Mouse (Mus musculus): Measurements from ENCODE around the gene Ubqln1.

Gene Ubqln1

DNA sequence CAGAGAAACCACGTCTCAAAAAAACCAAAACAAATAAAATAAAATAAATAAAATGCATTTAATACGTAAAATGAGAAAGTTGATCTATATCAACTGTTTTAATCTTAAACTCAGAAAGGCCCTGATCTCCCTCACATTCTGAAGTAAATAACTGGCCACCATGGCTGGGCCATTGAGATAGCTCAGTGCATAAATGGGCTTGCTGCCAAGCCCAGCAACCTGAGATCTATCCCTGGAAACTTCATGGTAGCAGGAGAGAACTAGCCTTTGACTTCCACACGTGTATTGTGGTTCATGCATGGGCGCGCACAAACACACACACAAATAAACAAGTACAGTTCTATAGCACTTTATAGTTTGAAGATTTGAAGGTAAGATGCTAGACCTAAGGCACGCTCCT is 14.1 kb downstream of the Ubqln1 start:
- no peak for DNase-seq (ENCODE audit: low spot score in 2 of 2)

GRCm38 (mm10) chr13:58197981-58198640 is 17.3 kb downstream of the Ubqln1 start:
- no peak for DNase-seq (ENCODE audit: low spot score in 2 of 2)

DNA sequence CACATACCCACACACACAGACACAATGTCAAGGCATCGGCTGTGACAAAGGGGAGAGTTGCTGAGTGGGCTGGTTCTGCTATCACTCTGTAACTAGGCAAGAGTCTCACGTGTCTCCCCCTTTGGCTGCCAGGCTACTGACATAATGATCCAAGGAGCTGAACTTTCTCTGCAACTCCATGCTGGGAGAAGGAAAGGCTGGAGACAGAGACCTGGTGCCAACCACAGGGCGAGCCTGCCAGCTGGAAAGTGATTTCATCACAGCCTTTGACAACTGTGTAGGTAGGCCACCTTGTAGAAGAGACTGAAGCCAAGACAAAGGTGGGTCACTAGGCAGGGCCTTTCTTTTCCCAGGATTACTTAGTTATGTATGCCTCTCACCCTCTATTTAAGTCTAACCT is 18.2 kb downstream of the Ubqln1 start:
- no peak for DNase-seq (ENCODE audit: low spot score in 2 of 2)

DNA sequence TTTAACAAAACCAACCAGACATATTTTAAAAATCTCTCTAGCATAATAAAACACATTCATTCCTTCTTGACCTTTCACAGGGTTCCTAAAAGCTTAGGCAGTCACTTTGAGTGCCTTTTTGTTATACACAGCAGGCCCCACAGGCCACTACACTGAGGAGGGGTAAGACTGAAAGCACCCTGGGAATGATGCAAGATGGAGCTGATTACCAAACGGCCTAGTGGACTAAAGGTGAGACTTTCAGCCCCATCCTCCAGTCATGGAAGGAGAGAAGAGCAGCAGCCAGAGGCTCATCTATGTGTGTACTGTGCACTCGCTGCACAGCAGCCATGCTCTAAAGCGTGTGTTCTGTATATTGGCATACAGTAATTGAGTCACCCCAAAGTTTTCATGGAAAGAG is 20.5 kb downstream of the Ubqln1 start:
- no peak for DNase-seq (ENCODE audit: low spot score in 2 of 2)

DNA sequence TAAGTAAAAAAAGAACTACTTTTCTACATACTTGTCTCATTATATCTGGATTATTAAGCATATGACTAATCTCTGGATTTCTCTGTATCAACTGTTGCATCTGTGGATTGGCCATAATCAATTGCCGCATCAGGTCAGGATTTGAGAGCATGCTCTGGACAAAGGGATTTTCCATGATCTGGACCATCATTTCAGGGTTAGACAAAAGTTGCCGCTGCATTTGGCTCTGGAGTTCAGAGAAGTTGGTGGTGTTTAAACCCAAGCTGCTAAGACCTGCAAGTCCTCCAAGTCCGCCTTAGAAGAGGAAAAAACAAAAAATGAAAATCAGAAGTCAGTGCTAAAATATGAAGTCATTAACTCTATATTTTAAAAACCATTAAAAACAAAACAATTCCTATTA is 22.2 kb downstream of the Ubqln1 start:
- DNase-seq (ENCODE audit: low spot score in 2 of 2), result no peak

- DNase-seq (ENCODE audit: low spot score in 2 of 2), result no peak
Observed at GRCm38 (mm10) chr13:58192146-58192545, 23.3 kb downstream of the Ubqln1 start.

GRCm38 (mm10) chr13:58191516-58191915 is 23.9 kb downstream of the Ubqln1 start:
- DNase-seq (ENCODE audit: low spot score in 2 of 2), result no peak

- peak in 1 of 2 experiments; percentile 54 for DNase-seq (ENCODE audit: low spot score in 2 of 2)
Observed at GRCm38 (mm10) chr13:58189473-58189872, 26.0 kb downstream of the Ubqln1 start.

DNA sequence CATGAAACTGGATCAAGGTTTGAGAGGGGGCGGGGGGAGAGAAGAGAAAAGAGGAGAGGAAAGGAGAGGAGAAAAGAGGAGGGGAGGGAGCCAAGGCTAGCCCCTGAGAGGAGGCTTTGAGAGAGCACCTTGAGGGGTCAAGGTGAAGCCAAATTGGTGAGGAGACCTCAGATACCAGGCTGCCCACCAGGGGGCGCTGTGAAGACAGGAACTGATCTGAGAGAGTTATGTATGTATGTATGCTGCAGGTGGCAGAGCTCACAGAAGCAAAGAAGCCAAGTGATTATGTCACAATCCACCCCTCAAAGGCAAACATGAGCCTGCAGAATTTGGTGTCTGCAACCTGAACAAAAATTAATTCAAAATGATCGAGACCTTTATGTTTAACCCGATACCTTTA is 27.0 kb downstream of the Ubqln1 start:
- peak; percentile 82 to 85 for DNase-seq (ENCODE audit: low spot score in 2 of 2)

DNA sequence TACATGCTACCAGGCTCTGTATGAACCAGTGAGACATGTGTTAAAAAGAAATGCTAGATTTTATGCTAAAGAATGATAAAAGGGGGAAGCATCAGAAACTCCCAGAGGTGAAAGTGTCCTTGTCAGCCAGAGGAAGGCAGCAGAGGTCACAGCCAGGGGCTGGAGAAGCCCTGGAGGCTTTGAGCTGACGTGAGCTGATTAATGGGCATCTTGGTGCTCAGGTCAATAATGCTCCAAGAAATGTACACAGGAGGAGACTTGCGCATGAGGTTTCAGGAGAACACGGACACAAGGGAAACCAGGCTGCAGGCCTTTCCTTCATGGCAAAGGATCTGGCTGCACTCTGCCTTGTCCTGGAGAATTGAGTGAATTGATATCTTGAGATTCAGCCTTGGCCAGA is 27.7 kb downstream of the Ubqln1 start:
- no peak for DNase-seq (ENCODE audit: low spot score in 2 of 2)

DNA sequence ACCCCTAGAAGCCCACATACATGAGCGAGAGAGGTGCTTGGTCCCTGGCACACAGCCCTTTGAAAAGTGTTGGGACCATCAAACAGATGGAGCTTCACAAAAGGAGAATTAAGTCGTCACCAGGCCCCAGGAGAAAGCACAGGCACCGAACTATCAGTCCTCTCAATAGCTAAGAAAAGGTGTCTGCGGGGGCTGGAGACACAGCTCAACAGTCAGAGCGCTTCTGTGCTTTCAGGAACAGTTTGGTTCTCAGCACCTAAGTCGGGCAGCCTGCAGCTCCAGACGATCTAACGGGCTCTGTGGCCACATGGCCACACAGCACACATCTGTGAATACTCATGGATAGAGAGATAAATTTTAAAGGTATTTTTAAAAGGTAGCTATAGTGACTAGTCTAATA is 29.2 kb downstream of the Ubqln1 start:
- no peak for DNase-seq (ENCODE audit: low spot score in 2 of 2)

GRCm38 (mm10) chr13:58184111-58184510 is 31.3 kb downstream of the Ubqln1 start:
- no peak for DNase-seq (ENCODE audit: low spot score in 2 of 2)

- DNase-seq (ENCODE audit: low spot score in 2 of 2), result no peak
Observed at GRCm38 (mm10) chr13:58181607-58182551, 33.6 kb downstream of the Ubqln1 start.

- peak; percentile 100 for DNase-seq (ENCODE audit: low spot score in 2 of 2)
Observed at GRCm38 (mm10) chr13:58177511-58178208, 37.8 kb downstream of the Ubqln1 start.

DNA sequence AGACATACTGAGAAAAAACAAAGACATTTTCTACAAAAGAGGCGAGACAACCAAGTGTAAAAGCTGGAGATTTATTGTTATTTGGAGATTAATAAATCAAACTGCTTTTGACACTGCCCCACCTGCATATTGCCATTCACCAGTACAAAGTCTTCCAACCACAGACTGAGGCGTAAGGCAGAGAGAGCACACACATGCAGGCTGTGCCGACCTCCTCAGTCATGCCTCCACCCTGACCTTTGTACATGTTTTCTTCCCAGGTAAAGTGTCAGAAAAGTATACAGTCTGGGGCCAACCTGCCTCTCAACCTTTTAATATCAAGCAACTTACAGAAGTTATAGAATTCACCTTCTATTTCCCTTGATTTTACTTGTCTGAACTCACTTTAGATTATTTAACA is 39.3 kb downstream of the Ubqln1 start:
- DNase-seq (ENCODE audit: low spot score in 2 of 2), result no peak

DNA sequence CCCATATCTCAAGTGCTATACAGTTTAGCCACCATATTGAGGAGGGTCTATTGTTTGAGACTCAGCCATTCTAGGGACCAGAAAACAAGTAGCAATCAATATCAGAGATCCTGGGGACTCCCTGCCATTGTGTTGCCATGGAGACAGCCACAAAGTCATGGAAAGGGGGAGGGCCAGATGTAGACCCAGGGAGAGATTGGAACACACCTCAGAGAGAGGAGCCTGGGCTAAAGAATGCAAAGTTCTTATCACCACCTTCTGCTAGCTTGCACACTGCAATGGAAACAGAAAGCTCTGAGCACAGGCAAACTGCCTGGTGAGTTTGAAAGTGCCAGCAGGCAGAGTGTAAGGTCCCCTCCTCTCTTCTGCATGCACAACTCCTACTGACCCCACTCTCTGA is 47.3 kb downstream of the Ubqln1 start:
- DNase-seq (ENCODE audit: low spot score in 2 of 2), result no peak

- no peak for DNase-seq (ENCODE audit: low spot score in 2 of 2)
Observed at GRCm38 (mm10) chr13:58163343-58163742, 52.1 kb downstream of the Ubqln1 start.

GRCm38 (mm10) chr13:58160761-58161160 is 54.7 kb downstream of the Ubqln1 start:
- no peak for DNase-seq (ENCODE audit: low spot score in 2 of 2)

DNA sequence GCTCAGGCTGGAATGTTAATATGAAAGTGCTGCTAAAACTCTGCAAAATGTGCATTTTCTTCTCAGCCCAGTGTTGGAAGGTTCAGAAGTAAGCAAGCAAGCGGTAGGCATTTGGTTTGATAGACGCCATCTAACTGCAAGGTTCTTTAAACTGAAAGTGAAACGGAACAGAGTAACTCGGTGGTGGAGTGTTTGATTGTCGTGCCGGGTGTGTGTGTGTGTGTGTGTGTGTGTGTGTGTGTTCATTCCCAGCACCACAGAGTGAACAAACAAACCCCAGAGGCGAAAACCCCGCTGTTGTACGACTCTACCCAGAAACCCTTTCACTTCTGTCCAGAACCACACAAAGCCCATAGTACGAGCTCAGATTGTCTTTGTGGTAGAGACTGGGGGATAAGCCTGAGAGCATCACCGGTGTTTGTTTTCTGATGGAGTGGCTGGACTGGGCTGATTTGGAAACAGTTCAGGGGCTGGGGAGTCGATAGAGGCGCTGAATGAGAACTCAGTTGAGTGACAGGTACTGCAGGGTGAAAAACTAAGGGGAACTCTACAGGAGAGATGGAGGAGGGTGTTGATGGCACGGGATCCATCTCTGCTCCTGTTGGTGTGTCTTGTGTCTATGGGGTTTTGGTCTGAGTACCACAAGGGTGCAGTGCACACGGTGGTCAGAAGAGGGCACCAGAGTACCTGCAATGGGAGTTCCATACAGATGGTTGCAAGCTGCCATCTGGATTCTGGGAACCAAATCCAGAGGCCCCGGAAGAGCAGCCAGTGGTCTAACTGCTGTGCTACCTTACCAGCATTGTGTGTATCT is 57.1 kb downstream of the Ubqln1 start:
- peak; percentile 91 to 93 for DNase-seq (ENCODE audit: low spot score in 2 of 2)

GRCm38 (mm10) chr13:58157447-58158098 is 57.9 kb downstream of the Ubqln1 start, which contains the start of gene Idnk:
Gene Idnk, plus strand, starts transcription at chr13:58157649.
- DNase-seq (ENCODE audit: low spot score in 2 of 2), result peak; percentile 86 to 88

GRCm38 (mm10) chr13:58157036-58157435 is 58.4 kb downstream of the Ubqln1 start:
- DNase-seq (ENCODE audit: low spot score in 2 of 2), result no peak
